Mouse (Mus musculus) E14TG2a.4 (cell line): ENCODE data around the gene Prpf40a.

Experiments used
- H3K27me3 ChIP-seq: 2 replicates; pipeline ENCODE4 v1.6.1; 2014; ENCODE audit warnings: low read length, control low read depth; ENCODE audit not compliant: insufficient read depth
- H3K36me3 ChIP-seq: 2 replicates; pipeline ENCODE4 v1.6.1; 2014; ENCODE audit warnings: low read length, control low read depth; ENCODE audit not compliant: insufficient read depth
- H3K4me1 ChIP-seq: replicated peaks from 2 replicates; pipeline ENCODE4 v1.6.1; 2014; ENCODE audit warnings: low read depth, low read length, control low read depth
- H3K4me3 ChIP-seq: replicated peaks from 2 replicates; pipeline ENCODE4 v1.5.1; 2014; ENCODE audit warnings: mild to moderate bottlenecking, low read length
- H3K9me3 ChIP-seq: 2 replicates; pipeline ENCODE4 v1.6.1; 2014; ENCODE audit warnings: low read length, control low read depth
- CTCF ChIP-seq: conservative IDR thresholded peaks from 2 replicates; pipeline ENCODE4 v1.5.1; 2014; ENCODE audit warnings: low read length
- NANOG ChIP-seq: IDR thresholded peaks from 2 replicates; pipeline ENCODE4 v1.6.1; 2014; ENCODE audit warnings: borderline replicate concordance, low read length, mixed read lengths
- POU5F1 ChIP-seq: IDR thresholded peaks from 2 replicates; pipeline ENCODE4 v1.6.1; 2014; ENCODE audit warnings: low read length, borderline replicate concordance

Gene Prpf40a

DNA sequence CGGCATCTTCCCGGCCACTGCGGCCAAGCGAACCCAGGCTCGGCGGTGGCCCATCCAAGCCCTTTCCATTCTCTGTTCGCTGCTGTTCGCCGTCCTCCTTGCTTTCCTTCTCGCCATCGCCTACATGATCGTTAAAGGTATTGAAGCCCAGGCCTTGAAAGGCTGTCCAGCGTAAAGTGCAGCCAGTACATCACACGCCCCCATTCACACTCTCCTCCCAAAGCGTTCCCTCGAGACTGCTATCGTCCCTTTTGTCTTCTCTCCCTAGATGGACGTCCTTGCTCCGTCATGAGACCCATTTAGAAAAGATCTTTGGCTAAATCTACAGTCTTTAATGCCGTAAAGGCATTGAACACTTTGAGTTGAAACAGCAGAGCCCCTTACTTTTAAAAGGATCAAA lies 1.3 kb upstream of the Prpf40a start:
- Histone ChIP-seq H3K27me3 (no peaks in the 10 kb centered on the region), H3K4me3 (peak overlapping the region; percentile 94), H3K9me3 (no peaks in the 10 kb centered on the region), H3K36me3 (peaks cover 55% of the 10 kb centered on the region), H3K4me1 (peaks cover 31% of the 10 kb centered on the region)
- TF ChIP-seq NANOG (no peak), POU5F1 (no peak), CTCF (no peak)

- TF ChIP-seq CTCF (no peak), POU5F1 (no peak), NANOG (no peak)
- Histone ChIP-seq H3K4me3 (peak within 1 kb of the TSS; percentile 94), H3K4me1 (peaks cover 31% of the 10 kb centered on the region), H3K9me3 (no peaks in the 10 kb centered on the region), H3K27me3 (no peaks in the 10 kb centered on the region), H3K36me3 (peaks cover 54% of the 10 kb centered on the region)
These were observed 588 bp upstream of the Prpf40a start, which contains the start of gene Arl6ip6 for GRCm38 (mm10) chr2:53191523-53192220. Gene Arl6ip6, plus strand, starts transcription at chr2:53191726.

DNA sequence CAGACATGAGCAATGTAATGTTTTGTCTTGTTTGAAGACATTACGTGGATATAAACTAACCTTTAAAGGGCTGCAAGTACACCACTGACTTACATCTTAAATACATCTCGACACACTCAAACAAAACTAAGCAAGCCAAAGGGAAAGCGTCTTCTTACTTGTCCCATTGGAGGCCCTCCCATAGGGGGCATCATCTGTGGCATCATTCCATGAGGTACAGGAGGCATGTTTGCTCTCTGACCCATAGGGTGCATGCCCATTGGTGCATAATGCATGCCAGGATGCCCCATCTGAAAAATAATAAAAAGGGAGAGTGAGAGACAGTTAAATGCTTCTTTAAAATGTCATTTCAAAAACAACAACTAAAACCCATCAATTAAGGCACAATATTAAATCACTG lies 1.3 kb downstream of the Prpf40a start:
- Histone ChIP-seq H3K4me1 (peaks cover 31% of the 10 kb centered on the region), H3K36me3 (peaks cover 48% of the 10 kb centered on the region), H3K4me3 (peak overlapping the region; percentile 94), H3K27me3 (no peaks in the 10 kb centered on the region), H3K9me3 (no peaks in the 10 kb centered on the region)
- no peak for TF ChIP-seq POU5F1
- no peak for TF ChIP-seq NANOG
- 0 out of 2 replicates have a peak, but pooled peaks have one; percentile 6 for TF ChIP-seq CTCF

- H3K9me3 ChIP-seq, result no peaks in the 10 kb centered on the region
- peaks cover 5% of the 10 kb centered on the region; the same call in 1 of the 2 replicates for H3K4me1 ChIP-seq
- TF ChIP-seq CTCF (no peak), POU5F1 (no peak), NANOG (no peak)
- peaks cover 27% of the 10 kb centered on the region for H3K36me3 ChIP-seq
- no peak overlapping the region for H3K4me3 ChIP-seq
- no peaks in the 10 kb centered on the region for H3K27me3 ChIP-seq
These were observed 11.2 kb downstream of the Prpf40a start for GRCm38 (mm10) chr2:53179876-53180275.

DNA sequence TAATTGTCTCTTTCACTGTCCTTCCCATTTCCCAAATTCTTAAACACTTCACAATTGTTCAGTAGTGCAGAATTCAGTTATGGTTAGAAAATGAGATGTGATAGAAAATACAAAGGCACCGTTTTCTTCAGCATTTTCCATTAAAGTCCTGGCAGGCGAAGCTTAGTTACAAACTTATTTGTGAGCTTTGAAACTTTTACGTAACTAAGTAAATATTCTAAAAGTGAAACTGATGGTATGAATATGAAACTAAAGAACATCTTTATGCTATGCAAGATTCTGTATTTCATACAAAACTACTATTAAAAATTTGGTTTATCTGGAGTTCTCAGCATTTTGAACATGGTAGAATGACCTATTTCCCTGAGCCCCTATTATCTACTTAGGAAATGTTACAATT lies 12.1 kb downstream of the Prpf40a start:
- H3K27me3 ChIP-seq, result no peaks in the 10 kb centered on the region
- H3K9me3 ChIP-seq, result no peaks in the 10 kb centered on the region
- peaks cover 30% of the 10 kb centered on the region for H3K36me3 ChIP-seq
- peaks cover under 1% of the 10 kb centered on the region; the same call in 1 of the 2 replicates for H3K4me1 ChIP-seq
- no peak overlapping the region for H3K4me3 ChIP-seq
- no peak for TF ChIP-seq NANOG
- TF ChIP-seq CTCF, result no peak
- TF ChIP-seq POU5F1, result no peak

DNA sequence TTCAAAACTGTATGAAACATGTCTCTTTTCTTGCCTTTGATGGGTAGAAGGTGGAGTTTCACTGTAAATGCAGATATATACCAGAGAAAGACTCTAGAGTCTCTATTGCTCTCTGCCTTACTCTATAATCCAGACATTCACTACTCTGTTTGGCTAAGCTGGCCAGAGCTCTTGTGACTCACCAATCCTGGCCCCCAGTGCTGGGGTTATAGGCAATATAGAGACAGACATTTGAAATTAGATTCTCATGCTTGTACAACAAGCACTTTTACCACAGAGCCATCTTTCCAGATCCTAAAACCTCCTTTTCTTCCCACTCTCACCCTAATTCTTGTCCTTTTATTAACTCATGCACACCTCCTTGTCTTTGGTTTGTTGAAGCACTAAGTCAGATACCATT lies 17.1 kb downstream of the Prpf40a start:
- Histone ChIP-seq H3K4me1 (no peaks in the 10 kb centered on the region), H3K9me3 (no peaks in the 10 kb centered on the region), H3K27me3 (no peaks in the 10 kb centered on the region), H3K4me3 (no peak overlapping the region), H3K36me3 (peaks cover 39% of the 10 kb centered on the region)
- TF ChIP-seq POU5F1 (no peak), NANOG (no peak), CTCF (no peak)

DNA sequence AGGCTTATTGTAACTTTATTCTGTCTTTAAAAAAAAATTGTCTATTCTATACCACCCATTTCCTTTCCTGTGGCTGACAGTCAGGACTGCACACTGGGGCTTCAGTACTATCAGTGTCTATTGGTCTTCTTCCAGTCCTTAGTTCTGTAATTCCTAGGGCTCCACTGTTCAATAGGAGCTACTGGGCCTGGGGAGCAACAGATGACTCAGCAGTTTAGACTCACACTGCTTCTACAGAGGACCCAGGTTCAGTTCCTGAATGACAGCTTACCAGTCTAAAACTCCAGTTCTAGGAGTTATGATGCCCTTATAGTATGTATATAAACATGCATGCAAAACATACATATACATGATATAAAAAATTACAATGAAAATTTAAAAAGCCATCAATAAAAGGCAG lies 44.2 kb downstream of the Prpf40a start:
- Histone ChIP-seq H3K4me3 (no peak overlapping the region), H3K4me1 (peaks cover 11% of the 10 kb centered on the region), H3K36me3 (peaks cover 90% of the 10 kb centered on the region), H3K9me3 (no peaks in the 10 kb centered on the region), H3K27me3 (no peaks in the 10 kb centered on the region)
- TF ChIP-seq POU5F1 (no peak), CTCF (no peak), NANOG (no peak)

DNA sequence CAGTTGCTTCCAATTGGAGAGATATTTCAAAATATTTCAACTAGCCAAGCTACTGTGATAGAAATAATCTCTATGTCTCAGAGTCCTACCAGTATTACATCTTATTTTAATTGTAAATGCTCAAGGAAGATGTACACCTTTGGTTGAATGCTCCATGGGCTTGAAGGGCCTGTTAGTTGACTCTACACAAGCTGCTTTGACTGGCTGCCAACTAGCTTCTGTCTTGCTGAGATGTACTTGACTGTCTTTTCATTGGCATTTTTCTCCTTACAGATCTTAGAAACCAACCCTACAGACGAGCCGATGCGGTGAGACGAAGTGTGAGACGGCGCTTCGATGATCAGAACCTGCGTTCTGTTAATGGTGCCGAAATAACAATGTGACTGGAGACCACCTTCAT lies 59.5 kb downstream of the Prpf40a start:
- H3K36me3 ChIP-seq, result peaks cover 43% of the 10 kb centered on the region
- no peaks in the 10 kb centered on the region for H3K4me1 ChIP-seq
- H3K27me3 ChIP-seq, result no peaks in the 10 kb centered on the region
- no peak for TF ChIP-seq NANOG
- no peak for TF ChIP-seq CTCF
- TF ChIP-seq POU5F1, result no peak
- no peak overlapping the region for H3K4me3 ChIP-seq
- no peaks in the 10 kb centered on the region for H3K9me3 ChIP-seq

- Histone ChIP-seq H3K4me1 (no peaks in the 10 kb centered on the region), H3K9me3 (no peaks in the 10 kb centered on the region), H3K36me3 (peaks cover 31% of the 10 kb centered on the region), H3K27me3 (no peaks in the 10 kb centered on the region), H3K4me3 (no peak overlapping the region)
- TF ChIP-seq NANOG (no peak), POU5F1 (no peak), CTCF (no peak)
These were observed 62.0 kb downstream of the Prpf40a start for GRCm38 (mm10) chr2:53129070-53129469.
